Mouse (Mus musculus) G1E (cell line): ENCODE results near the gene Pigu. TPM values are rescaled to one million over a fixed set of nuclear protein-coding genes. Genes with fewer than 3 reads are reported as not detected.

ENCODE experiments used
- ATAC-seq: 2 replicates; pipeline ENCODE4 v1.8.0; 2016; ENCODE audit warnings: mild to moderate bottlenecking; ENCODE audit not compliant: insufficient number of reproducible peaks, poor library complexity, low FRiP score, severe bottlenecking; ENCODE audit errors: extremely low read depth
- DNase-seq: peaks from one replicate; pipeline ENCODE4 v3.0.0; 2012; ENCODE audit warnings: low spot score
- H3K27me3 ChIP-seq: 2 replicates; pipeline ENCODE4 v1.6.1; 2012; ENCODE audit warnings: mild to moderate bottlenecking, low read length, inconsistent platforms; ENCODE audit not compliant: insufficient read depth
- H3K36me3 ChIP-seq: replicated peaks from 2 replicates; pipeline ENCODE3; 2012; ENCODE audit warnings: mild to moderate bottlenecking, inconsistent platforms
- H3K4me1 ChIP-seq: 2 replicates; pipeline ENCODE4 v1.6.1; 2012; ENCODE audit warnings: low read depth, low read length, inconsistent platforms, mixed read lengths; ENCODE audit not compliant: insufficient read depth
- H3K4me3 ChIP-seq: 2 replicates; pipeline ENCODE4 v1.5.1; 2012; ENCODE audit warnings: low read depth, mild to moderate bottlenecking, inconsistent platforms, low read length, moderate library complexity, mixed read lengths
- H3K9me3 ChIP-seq: replicated peaks from 2 replicates; pipeline ENCODE4 v1.6.1; 2012; ENCODE audit warnings: inconsistent platforms
- CTCF ChIP-seq: IDR thresholded peaks from 2 replicates; pipeline ENCODE4 v1.5.1; 2012; ENCODE audit warnings: low read depth, low read length, inconsistent platforms, mixed read lengths
- GATA1 ChIP-seq: IDR thresholded peaks from 2 replicates; pipeline ENCODE4 v1.6.1; 2012; ENCODE audit warnings: borderline replicate concordance, low read length, inconsistent platforms, mixed read lengths
- GATA2 ChIP-seq: IDR thresholded peaks from 2 replicates; pipeline ENCODE4 v1.6.1; 2012; ENCODE audit warnings: low read depth, low read length, inconsistent platforms, borderline replicate concordance
- POLR2AphosphoS5 ChIP-seq: IDR thresholded peaks from 2 replicates; pipeline ENCODE4 v1.6.1; 2012; ENCODE audit warnings: low read depth, low read length, inconsistent platforms; ENCODE audit not compliant: insufficient replicate concordance
- TAL1 ChIP-seq: conservative IDR thresholded peaks from 2 replicates; pipeline ENCODE4 v1.6.1; 2012; ENCODE audit warnings: low read depth, low read length, inconsistent platforms, mixed read lengths
- polyA plus RNA-seq: library from polyadenylated mRNA; stranded (reverse); fragments of >175 nt; gene quantifications from 2 replicates; pipeline ENCODE4 v1.2.3, GENCODE M21; 2012
- total RNA-seq, 2 experiments: library from RNA; stranded (forward) in 1 of 2; stranded (reverse) in 1 of 2; fragments of 200-1000 nt in 1 of 2; fragments of >200 nt in 1 of 2; fragmentation: Nextera tagmentation in 1 of 2; gene quantifications; 2 replicates each; pipeline ENCODE4 v1.2.3; 2014 to 2017

Pigu gene
- total and polyA plus RNA-seq, 3 experiments = 13.0 to 43.3 (median 28.5) TPM

- no peak overlapping the region for H3K4me3 ChIP-seq
- ATAC-seq = no peak
- DNase-seq = no peak
- no peaks in the 10 kb centered on the region for H3K27me3 ChIP-seq
- H3K9me3 ChIP-seq = no peaks in the 10 kb centered on the region
- peaks cover 2% of the 10 kb centered on the region for H3K4me1 ChIP-seq
- peaks cover 66% of the 10 kb centered on the region for H3K36me3 ChIP-seq
- TF ChIP-seq TAL1 = no peak
- no peak for TF ChIP-seq CTCF
- no peak for TF ChIP-seq POLR2AphosphoS5
- no peak for TF ChIP-seq GATA2
- TF ChIP-seq GATA1 = no peak
Measured at GRCm38 (mm10) chr2:155328906-155329305, 28.3 kb downstream of the Pigu start.

- peaks cover 58% of the 10 kb centered on the region for H3K36me3 ChIP-seq
- H3K4me3 ChIP-seq = no peak overlapping the region
- H3K27me3 ChIP-seq = no peaks in the 10 kb centered on the region
- ATAC-seq (no peak), DNase-seq (no peak)
- no peaks in the 10 kb centered on the region for H3K9me3 ChIP-seq
- H3K4me1 ChIP-seq = no peaks in the 10 kb centered on the region
- TF ChIP-seq CTCF = no peak
- TF ChIP-seq TAL1 = no peak
- TF ChIP-seq GATA2 = no peak
- TF ChIP-seq GATA1 = no peak
- TF ChIP-seq POLR2AphosphoS5 = no peak
Measured at GRCm38 (mm10) chr2:155327906-155328305, 29.3 kb downstream of the Pigu start.

DNA sequence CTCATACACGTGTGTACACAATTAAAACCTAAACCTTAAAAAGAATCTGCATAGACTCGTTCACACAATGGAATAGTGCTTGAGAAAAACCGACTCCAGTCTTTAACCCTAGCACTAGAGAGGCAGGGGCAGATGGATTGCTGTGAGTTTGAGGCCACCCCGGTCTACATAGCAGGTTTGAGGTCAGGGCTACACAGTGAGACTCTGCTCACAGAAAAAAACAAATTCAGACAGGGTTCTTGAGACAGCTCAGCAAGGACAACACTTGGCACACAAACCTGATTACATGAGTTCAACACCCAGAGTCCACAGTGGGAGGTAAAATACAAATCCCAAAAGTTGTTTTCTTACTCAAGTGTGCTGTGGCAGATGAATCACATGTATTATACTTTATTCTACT is 31.2 kb downstream of the Pigu start:
- Histone ChIP-seq H3K4me1 (no peaks in the 10 kb centered on the region), H3K27me3 (no peaks in the 10 kb centered on the region), H3K36me3 (peaks cover 51% of the 10 kb centered on the region), H3K4me3 (no peak overlapping the region), H3K9me3 (no peaks in the 10 kb centered on the region)
- DNase-seq = no peak
- no peak for TF ChIP-seq TAL1
- TF ChIP-seq POLR2AphosphoS5 = no peak
- TF ChIP-seq GATA2 = no peak
- no peak for TF ChIP-seq CTCF
- TF ChIP-seq GATA1 = no peak
- no peak for ATAC-seq

- H3K27me3 ChIP-seq = no peaks in the 10 kb centered on the region
- DNase-seq (no peak), ATAC-seq (no peak)
- peaks cover 58% of the 10 kb centered on the region for H3K36me3 ChIP-seq
- no peak overlapping the region for H3K4me3 ChIP-seq
- no peaks in the 10 kb centered on the region for H3K9me3 ChIP-seq
- peaks cover 3% of the 10 kb centered on the region for H3K4me1 ChIP-seq
- TF ChIP-seq CTCF = no peak
- TF ChIP-seq POLR2AphosphoS5 = no peak
- TF ChIP-seq GATA2 = no peak
- TF ChIP-seq TAL1 = no peak
- TF ChIP-seq GATA1 = no peak
Measured at GRCm38 (mm10) chr2:155320596-155320995, 36.6 kb downstream of the Pigu start.

GRCm38 (mm10) chr2:155318618-155319017 is 38.6 kb downstream of the Pigu start:
- TF ChIP-seq CTCF (no peak), POLR2AphosphoS5 (no peak), GATA2 (no peak), TAL1 (no peak), GATA1 (no peak)
- Histone ChIP-seq H3K9me3 (no peaks in the 10 kb centered on the region), H3K4me3 (no peak overlapping the region), H3K4me1 (peaks cover 3% of the 10 kb centered on the region), H3K36me3 (peaks cover 69% of the 10 kb centered on the region), H3K27me3 (no peaks in the 10 kb centered on the region)
- no peak for DNase-seq
- ATAC-seq = no peak

DNA sequence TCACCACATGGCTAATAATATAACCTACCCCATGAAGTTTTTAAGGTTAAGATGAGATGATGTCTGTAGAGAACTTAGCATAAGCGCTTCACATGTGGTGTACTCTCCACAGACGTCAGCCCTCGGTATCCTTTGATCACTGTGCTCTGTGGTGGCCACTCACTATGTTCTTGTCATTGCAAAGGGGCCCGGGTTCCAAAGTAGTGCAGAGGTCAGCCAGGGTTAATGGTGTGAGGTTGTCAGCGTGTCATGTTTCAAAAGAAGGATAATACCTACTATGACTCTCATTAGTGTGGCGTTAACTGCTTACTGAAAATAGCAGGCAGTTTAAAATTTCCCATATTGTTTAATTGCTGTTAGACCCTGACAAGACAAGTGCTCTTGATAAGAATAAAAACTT is 43.6 kb downstream of the Pigu start:
- H3K9me3 ChIP-seq = no peaks in the 10 kb centered on the region
- no peak for DNase-seq
- peaks cover 11% of the 10 kb centered on the region for H3K4me1 ChIP-seq
- TF ChIP-seq CTCF = no peak
- peaks cover 68% of the 10 kb centered on the region for H3K36me3 ChIP-seq
- no peak overlapping the region for H3K4me3 ChIP-seq
- no peak for ATAC-seq
- H3K27me3 ChIP-seq = no peaks in the 10 kb centered on the region

- TF ChIP-seq CTCF (no peak), TAL1 (no peak), POLR2AphosphoS5 (no peak), GATA1 (no peak), GATA2 (no peak)
- Histone ChIP-seq H3K36me3 (peaks cover 72% of the 10 kb centered on the region), H3K4me1 (peaks cover 8% of the 10 kb centered on the region), H3K4me3 (no peak overlapping the region), H3K27me3 (no peaks in the 10 kb centered on the region), H3K9me3 (no peaks in the 10 kb centered on the region)
- ATAC-seq = no peak
- peak; percentile 6 for DNase-seq
Measured at GRCm38 (mm10) chr2:155308936-155309592, 48.2 kb downstream of the Pigu start.
